Mouse (Mus musculus): ENCODE data around the gene Kirrel. TPM values are rescaled to one million over a fixed set of nuclear protein-coding genes. Genes with fewer than 3 reads are reported as not detected.
A peak's percentile ranks its signal among the peaks of the same experiment; 100 is the strongest.

Gene Kirrel
- 2.4 and 2.7 TPM in 2 replicates for polyA plus RNA-seq (2016; fragmentation: Nextera tagmentation; extraction: Ambion mirVana)

DNA sequence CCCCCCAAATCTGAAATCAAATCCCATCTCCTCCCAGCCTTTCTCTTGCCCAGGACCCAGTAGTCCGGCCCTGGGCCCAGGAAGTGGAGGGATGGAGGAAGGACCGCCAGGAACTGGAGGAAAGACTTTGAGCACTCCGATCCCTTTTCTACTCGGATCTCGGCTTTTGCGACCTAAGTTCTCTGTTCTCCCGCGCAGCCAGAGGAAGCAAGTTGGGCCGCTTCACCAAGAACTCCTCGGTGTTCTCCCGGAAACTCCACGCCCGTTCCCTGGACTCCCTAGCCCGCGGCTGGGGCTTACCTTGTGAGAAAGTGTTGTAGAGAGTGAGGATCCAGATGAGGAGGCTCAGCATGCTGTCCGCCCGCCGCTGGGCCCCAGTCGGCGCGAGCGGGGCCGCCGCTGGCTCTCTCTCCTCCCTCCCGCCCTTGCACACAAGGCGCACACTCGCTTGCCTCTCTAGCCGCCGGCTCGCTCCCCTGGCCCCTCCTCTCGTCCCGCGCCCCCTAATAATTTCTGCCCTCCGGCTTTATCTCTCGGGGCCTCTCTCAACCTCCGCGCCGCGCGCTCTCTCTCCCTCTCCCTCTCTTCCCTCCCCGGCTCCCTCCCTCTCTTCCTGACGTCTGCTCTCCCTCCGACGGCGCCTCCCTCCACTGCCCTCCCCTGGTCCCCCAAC is at the start of gene Kirrel:
Kirrel (minus strand) TSS at position 652 of the 673 bp plus-strand sequence.
- Histone ChIP-seq H3K9ac (peak within 1 kb of the TSS; percentile 39), H3K4me1 (peaks cover 49% of the 10 kb centered on the region), H3K36me3 (no peaks in the 10 kb centered on the region), H3K4me2 (peak within 1 kb of the TSS; percentile 71), H3K9me3 (replicated peaks) (no peaks in the 10 kb centered on the region), H3K27ac (no peak within 1 kb of the TSS), H3K27me3 (replicated peaks) (peaks cover 63% of the 10 kb centered on the region), H3K4me3 (peak within 1 kb of the TSS; percentile 55)
- under 1% methylated on average over 43 of the region's 45 CpGs for WGBS (ENCODE audit: insufficient replicate concordance)
- peak; percentile 62 for ATAC-seq

DNA sequence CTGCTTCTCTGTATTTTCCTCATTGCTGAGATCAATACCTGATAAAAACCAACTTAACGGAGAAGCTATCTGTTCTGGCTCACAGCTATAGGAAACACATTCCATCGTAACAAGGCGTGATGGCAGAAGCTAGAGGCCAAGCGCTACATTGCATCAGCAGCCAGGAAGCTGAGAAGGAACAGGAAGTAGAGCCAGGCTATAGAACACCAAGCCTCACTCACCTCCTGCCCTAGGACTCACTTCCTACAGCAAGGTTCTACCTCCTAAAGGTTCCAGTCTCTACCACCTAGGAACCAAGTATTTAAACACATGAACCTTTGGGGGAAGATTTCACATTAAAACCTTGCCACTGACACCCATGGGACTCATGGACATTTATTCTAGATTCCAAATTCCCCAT is 49.1 kb upstream of the Kirrel start:
- ATAC-seq: no peak
- H3K27me3 ChIP-seq (replicated peaks): no peaks in the 10 kb centered on the region
- H3K9ac ChIP-seq: no peak overlapping the region
- 41% methylated on average over 4 of the region's 4 CpGs for WGBS (ENCODE audit: insufficient replicate concordance)
- no peaks in the 10 kb centered on the region for H3K36me3 ChIP-seq
- H3K4me3 ChIP-seq: no peak overlapping the region
- no peaks in the 10 kb centered on the region for H3K4me1 ChIP-seq
- H3K4me2 ChIP-seq: no peak overlapping the region
- no peaks in the 10 kb centered on the region for H3K9me3 ChIP-seq (replicated peaks)
- H3K27ac ChIP-seq: no peak overlapping the region

DNA sequence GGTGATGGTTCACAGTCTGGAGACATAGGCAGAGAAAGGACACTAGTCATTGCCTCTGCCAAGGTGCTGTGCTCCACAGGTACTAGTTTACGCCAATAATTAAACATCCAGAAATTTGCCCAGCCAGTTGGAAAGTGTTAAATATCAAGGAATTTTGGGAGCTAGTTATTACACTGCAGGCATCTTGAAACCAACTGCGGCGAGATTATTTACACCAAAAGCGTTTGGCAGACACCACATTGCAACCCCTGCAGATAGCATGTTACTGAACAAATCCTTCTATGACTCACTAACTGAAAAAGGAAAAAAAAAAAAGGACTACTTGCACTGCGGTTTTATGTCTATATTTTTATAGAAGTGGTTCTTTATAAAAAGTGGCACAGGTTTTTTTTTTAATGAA is 47.8 kb upstream of the Kirrel start:
- no peaks in the 10 kb centered on the region for H3K4me1 ChIP-seq
- H3K4me2 ChIP-seq: no peak overlapping the region
- H3K27ac ChIP-seq: no peak overlapping the region
- no peaks in the 10 kb centered on the region for H3K9me3 ChIP-seq (replicated peaks)
- no peaks in the 10 kb centered on the region for H3K36me3 ChIP-seq
- no peak for ATAC-seq
- H3K27me3 ChIP-seq (replicated peaks): no peaks in the 10 kb centered on the region
- no peak overlapping the region for H3K9ac ChIP-seq
- 71% methylated on average over 5 of the region's 5 CpGs for WGBS (ENCODE audit: insufficient replicate concordance)
- no peak overlapping the region for H3K4me3 ChIP-seq

DNA sequence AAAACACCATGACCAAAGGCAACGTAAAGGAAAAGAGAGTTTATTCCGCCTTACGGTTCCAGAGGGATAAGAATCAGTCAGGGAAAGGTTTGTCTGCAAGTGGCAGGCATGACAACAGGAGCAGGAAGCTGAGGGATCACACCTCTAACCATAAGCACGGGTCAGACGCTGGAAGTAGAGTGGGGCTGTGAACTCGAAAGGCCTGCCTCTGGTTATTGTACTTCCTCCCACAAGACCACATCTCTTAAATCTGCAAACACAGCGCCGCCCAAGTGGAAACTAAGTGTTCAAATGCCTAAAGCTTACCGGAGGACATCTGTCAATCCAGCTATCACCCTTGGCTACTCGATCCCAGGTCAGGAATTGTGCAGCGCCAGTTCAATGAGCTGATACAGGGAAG is 40.6 kb upstream of the Kirrel start:
- no peaks in the 10 kb centered on the region for H3K4me1 ChIP-seq
- no peaks in the 10 kb centered on the region for H3K27me3 ChIP-seq (replicated peaks)
- no peak overlapping the region for H3K9ac ChIP-seq
- WGBS (ENCODE audit: insufficient replicate concordance): 25% methylated on average over 11 of the region's 11 CpGs
- no peak overlapping the region for H3K4me2 ChIP-seq
- H3K9me3 ChIP-seq (replicated peaks): no peaks in the 10 kb centered on the region
- no peak overlapping the region for H3K4me3 ChIP-seq
- no peak overlapping the region for H3K27ac ChIP-seq
- no peak for ATAC-seq
- H3K36me3 ChIP-seq: no peaks in the 10 kb centered on the region

DNA sequence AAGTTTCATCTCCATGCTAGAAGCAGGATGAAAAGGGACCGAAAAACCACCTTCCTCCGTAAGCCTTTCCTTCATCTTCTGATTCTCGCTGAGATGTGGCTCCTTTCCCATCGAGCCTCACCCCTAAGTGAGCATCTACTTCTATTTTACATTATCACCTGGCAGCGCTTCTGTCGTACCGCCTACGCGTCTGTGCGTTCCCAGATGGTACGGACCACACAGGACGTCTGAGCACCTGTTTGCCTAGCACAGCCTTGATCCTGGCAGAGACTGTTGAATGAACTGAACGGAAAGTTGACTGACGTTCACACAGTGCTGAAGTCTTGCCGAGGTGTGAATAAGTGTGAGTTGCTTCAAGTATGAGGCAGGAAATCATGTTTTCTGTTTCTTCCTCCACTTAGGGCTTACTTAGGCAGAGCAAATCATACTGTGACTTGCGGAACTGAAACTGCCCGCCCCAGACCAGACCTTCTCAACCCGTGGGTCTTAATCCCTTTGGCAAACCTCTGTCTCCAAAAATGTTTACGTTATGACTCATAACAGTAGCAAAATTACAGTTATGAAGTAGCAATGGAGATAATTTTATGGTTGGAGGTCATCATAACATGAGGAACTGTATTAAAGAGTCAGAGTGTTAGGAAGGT is 39.8 kb upstream of the Kirrel start:
- whole genome bisulfite sequencing (ENCODE audit: insufficient replicate concordance): 77% methylated on average over 19 of the region's 19 CpGs
- no peak overlapping the region for H3K4me3 ChIP-seq
- H3K27ac ChIP-seq: no peak overlapping the region
- H3K4me1 ChIP-seq: no peaks in the 10 kb centered on the region
- no peaks in the 10 kb centered on the region for H3K27me3 ChIP-seq (replicated peaks)
- no peaks in the 10 kb centered on the region for H3K9me3 ChIP-seq (replicated peaks)
- no peak for ATAC-seq
- no peak overlapping the region for H3K9ac ChIP-seq
- no peak overlapping the region for H3K4me2 ChIP-seq
- H3K36me3 ChIP-seq: no peaks in the 10 kb centered on the region

DNA sequence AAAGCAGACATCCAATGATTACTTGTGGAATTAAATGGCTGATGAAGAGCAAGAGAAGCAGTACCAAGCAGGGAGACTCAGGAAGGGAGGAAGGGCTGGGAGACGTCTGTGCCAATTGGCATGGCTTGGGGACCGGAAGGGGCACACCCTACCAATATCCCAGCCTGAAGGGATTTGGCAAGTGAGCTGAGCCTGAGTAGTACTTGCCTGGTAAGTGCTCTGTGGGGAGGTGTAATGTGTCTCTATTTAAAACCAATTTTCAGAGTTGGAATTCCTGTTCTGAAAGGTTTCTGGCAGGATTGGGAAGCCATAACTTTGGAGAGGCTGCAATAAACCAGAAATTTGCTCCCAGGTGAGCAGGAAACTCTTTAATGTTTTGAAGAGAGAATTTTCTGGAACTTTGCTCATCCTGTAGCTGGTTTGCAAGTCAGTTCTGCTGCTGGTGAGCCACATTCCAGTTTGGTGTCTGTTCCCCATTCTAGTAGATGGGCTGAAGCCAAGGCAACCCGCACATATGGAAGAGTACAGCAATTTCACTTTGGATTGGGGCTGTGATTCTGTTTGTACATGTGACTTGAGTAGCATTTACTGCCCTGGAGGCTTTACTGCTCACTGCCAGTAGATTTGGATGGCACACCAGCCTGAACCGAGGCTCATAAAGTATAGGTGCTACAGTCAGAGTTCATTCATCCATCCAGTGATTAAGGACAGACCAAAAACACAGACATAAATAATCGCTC is 32.0 kb upstream of the Kirrel start:
- Histone ChIP-seq H3K9ac (no peak overlapping the region), H3K36me3 (no peaks in the 10 kb centered on the region), H3K27me3 (replicated peaks) (no peaks in the 10 kb centered on the region; the same call in 1 of the 2 replicates), H3K4me1 (no peaks in the 10 kb centered on the region), H3K4me3 (no peak overlapping the region), H3K4me2 (no peak overlapping the region), H3K27ac (no peak overlapping the region), H3K9me3 (replicated peaks) (no peaks in the 10 kb centered on the region)
- 65% methylated on average over 5 of the region's 5 CpGs for WGBS (ENCODE audit: insufficient replicate concordance)
- ATAC-seq: no peak

DNA sequence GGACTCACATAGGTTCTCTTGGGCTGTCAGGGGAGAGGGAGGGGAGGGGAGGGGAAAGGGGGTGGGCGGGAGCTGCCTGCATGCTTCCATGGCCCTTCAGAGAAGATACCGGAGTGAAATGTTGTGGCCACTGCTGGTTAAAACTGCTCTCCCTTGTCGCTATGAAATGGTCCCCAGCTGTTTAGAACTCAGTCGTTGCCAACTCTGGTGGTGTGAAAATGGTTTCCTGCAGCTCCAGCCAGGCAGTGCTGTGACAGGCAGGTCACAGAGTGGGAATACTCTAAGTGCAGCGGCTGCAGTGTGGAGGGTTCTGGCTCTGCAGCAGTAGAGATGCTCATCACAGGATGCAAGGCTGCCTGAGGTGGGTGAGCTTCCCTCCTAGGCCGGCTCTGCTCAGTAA is 22.1 kb upstream of the Kirrel start:
- Histone ChIP-seq H3K4me1 (peaks cover 2% of the 10 kb centered on the region; the same call in 1 of the 2 replicates), H3K9me3 (replicated peaks) (no peaks in the 10 kb centered on the region), H3K4me3 (no peak overlapping the region), H3K36me3 (no peaks in the 10 kb centered on the region), H3K27me3 (replicated peaks) (no peaks in the 10 kb centered on the region), H3K9ac (no peak overlapping the region), H3K27ac (no peak overlapping the region), H3K4me2 (no peak overlapping the region)
- ATAC-seq: no peak
- 36% methylated on average over 6 of the region's 6 CpGs for WGBS (ENCODE audit: insufficient replicate concordance)

DNA sequence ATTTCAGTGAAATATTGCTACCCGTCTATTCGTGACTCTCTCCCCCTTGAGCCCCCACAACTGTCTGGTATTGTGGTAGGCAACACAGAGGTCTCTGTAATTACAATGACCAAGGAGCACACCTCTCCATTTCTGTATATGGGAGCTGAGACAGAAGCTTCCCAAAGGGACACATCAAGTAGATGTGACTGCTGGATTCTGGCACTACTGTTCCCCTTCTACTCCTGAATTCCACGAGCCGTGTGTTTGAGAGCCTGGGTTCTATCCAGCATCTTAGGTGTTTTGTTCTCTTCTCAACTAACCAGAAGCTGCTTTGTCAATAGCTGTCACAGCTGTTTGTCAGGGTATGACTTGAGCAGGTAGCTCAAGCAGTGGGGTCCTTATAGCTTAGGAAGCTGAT is 20.5 kb upstream of the Kirrel start:
- Histone ChIP-seq H3K4me2 (no peak overlapping the region), H3K36me3 (no peaks in the 10 kb centered on the region), H3K9me3 (replicated peaks) (no peaks in the 10 kb centered on the region), H3K4me1 (peaks cover 2% of the 10 kb centered on the region; the same call in 1 of the 2 replicates), H3K4me3 (no peak overlapping the region), H3K9ac (no peak overlapping the region), H3K27me3 (replicated peaks) (no peaks in the 10 kb centered on the region), H3K27ac (no peak overlapping the region)
- ATAC-seq: no peak
- 72% methylated on average over 4 of the region's 4 CpGs for WGBS (ENCODE audit: insufficient replicate concordance)

DNA sequence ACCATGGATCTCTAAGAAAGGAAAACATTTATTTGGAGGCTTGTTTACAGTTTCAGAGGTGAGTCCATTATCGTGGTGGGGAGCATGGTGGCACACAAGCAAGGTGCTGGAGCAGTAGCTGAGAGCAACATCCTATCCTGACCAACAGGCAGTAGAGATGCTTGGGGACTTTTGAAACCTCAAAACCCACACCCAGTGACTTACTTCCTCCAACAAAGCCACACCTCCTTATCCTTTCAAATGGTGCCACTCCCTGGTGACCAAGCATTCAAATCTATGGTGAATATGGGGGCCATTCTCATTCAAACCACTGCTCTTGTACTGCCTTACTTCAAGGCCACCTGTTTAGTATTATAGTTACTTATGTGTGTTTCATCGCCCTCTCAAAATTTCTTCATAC is 20.0 kb upstream of the Kirrel start:
- H3K4me1 ChIP-seq: peaks cover 2% of the 10 kb centered on the region; the same call in 1 of the 2 replicates
- H3K27me3 ChIP-seq (replicated peaks): no peaks in the 10 kb centered on the region
- 50% methylated on average over 2 of the region's 2 CpGs for WGBS (ENCODE audit: insufficient replicate concordance)
- H3K27ac ChIP-seq: no peak overlapping the region
- ATAC-seq: no peak
- no peak overlapping the region for H3K9ac ChIP-seq
- H3K4me3 ChIP-seq: no peak overlapping the region
- no peaks in the 10 kb centered on the region for H3K36me3 ChIP-seq
- H3K9me3 ChIP-seq (replicated peaks): no peaks in the 10 kb centered on the region
- H3K4me2 ChIP-seq: no peak overlapping the region

DNA sequence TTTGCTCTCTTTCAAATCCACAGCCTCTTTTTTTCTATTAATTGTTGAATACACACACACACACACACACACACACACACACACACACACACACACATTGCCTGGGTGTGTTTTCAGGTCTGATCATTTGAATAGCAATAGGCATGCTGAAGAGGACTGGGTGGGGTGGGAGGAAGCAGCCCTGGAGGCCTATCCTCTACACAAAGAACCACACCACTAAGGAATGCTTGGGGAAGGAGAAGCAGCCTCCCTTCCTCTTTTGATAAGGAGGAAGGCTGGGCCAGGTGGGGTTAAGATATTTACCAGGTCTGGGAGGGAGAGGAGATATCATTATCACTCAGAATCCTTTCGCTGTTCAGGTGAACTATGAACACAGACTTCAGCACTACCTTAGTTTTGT is 19.2 kb upstream of the Kirrel start:
- 20% methylated on average over 1 of the region's 1 CpGs for WGBS (ENCODE audit: insufficient replicate concordance)
- ATAC-seq: no peak
- H3K4me2 ChIP-seq: no peak overlapping the region

DNA sequence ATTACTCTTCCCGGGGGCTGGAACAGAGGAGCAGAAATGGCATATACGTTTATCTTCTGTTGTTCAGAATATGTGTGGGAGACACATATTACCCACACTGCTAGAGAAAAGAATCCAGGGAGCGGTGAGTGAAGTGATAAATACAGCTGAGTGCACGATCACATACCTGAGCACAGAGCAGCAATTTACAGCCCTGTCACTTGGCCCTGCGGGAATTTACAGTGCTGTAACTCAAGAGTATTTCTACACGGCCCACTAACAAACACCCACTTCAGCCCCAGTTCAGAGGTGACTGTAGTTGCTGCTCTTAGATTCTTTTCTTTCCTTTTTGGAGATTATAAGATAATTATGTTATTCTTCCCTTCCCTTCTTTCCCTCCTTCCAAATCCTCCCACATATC is 18.8 kb upstream of the Kirrel start:
- ATAC-seq: no peak

More for the DNA sequence above, 19.2 kb upstream of the Kirrel start:
- Histone ChIP-seq H3K4me1 (peaks cover 2% of the 10 kb centered on the region; the same call in 1 of the 2 replicates), H3K27ac (no peak overlapping the region), H3K4me3 (no peak overlapping the region), H3K9ac (no peak overlapping the region), H3K27me3 (replicated peaks) (no peaks in the 10 kb centered on the region), H3K9me3 (replicated peaks) (no peaks in the 10 kb centered on the region), H3K36me3 (no peaks in the 10 kb centered on the region)

DNA sequence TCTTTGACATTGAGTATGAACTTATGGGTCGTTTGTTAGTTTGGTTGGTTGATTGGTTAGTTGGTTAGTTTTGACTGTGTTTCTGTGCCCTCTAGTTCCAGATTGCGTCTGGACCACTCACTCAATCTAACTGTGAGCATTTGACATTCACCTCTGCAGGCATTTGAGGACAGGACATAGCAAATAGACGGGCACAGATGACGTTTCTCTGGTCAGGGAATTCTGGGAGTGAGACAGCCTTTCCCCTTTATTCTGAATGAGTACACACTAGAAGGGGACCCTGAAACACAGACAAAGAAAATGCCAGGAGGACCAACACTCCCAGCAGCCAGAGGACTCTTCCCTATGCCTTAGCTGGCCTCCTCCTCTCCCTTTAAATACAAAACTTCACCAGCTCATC is 2.1 kb upstream of the Kirrel start:
- no peak overlapping the region for H3K27ac ChIP-seq
- peaks cover 28% of the 10 kb centered on the region; the same call in 1 of the 2 replicates for H3K4me1 ChIP-seq
- H3K27me3 ChIP-seq (replicated peaks): peaks cover 58% of the 10 kb centered on the region
- no peaks in the 10 kb centered on the region for H3K36me3 ChIP-seq
- ATAC-seq: no peak
- H3K9ac ChIP-seq: no peak overlapping the region
- no peak overlapping the region for H3K4me3 ChIP-seq
- WGBS (ENCODE audit: insufficient replicate concordance): 65% methylated on average over 4 of the region's 4 CpGs
- no peak overlapping the region for H3K4me2 ChIP-seq
- no peaks in the 10 kb centered on the region for H3K9me3 ChIP-seq (replicated peaks)

More for the DNA sequence above, 18.8 kb upstream of the Kirrel start:
- Histone ChIP-seq H3K27me3 (replicated peaks) (no peaks in the 10 kb centered on the region), H3K36me3 (no peaks in the 10 kb centered on the region), H3K9ac (no peak overlapping the region), H3K27ac (no peak overlapping the region), H3K4me1 (peaks cover 2% of the 10 kb centered on the region; the same call in 1 of the 2 replicates), H3K9me3 (replicated peaks) (no peaks in the 10 kb centered on the region), H3K4me3 (no peak overlapping the region), H3K4me2 (no peak overlapping the region)
- 46% methylated on average over 6 of the region's 6 CpGs for WGBS (ENCODE audit: insufficient replicate concordance)

All from liver, embryonic 12.5 days (tissue).